Mouse (Mus musculus) lung, postnatal 14 days (tissue): ENCODE measurements around the gene Dennd4b.
"Not testable (repeated sequence)": the region's sequence is repeated elsewhere in the genome, so short reads cannot be mapped to it uniquely, and the experiment has no call there.

Experiments
- DNase-seq: peaks from one replicate; pipeline ENCODE4 v3.0.0; 2021

The Dennd4b gene

DNA sequence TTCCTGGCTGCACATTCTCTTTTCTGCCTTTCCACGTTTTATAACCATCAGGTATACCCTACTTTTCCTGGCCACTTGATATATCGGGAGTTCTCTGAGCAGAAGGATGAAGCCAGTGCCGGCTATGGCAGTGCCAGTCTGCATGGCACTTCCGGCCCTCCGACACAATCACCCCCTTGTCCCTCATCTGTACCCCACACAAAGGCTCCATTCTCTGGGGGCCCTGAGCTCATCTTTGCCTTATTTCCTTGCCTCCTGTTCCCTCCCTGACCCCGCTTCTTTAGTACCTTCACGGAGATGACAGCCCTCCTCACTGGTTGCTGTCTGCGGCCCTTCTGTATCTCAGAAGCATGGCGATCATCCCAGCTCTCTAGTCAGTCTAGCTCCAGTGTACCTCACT, 15.7 kb downstream of the Dennd4b start:
- DNase-seq, result no peak

DNA sequence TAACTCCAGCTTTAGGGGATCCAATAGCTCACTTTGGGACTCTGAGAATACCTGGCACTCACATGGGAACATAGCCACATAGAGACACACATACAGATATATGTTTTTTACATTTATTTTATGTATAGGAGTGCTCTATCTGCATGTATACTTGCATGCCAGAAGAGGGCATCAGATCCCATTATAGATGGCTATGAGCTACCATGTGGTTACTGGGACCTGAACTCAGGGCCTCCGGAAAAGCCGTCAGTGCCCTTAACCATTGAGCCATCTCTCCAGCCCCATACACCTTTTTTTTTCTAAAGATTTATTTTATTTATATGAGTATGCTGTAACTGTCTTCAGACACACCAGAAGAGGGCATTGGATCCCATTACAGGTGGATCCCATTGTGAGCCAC, 19.2 kb downstream of the Dennd4b start:
- DNase-seq, result no peak

DNA sequence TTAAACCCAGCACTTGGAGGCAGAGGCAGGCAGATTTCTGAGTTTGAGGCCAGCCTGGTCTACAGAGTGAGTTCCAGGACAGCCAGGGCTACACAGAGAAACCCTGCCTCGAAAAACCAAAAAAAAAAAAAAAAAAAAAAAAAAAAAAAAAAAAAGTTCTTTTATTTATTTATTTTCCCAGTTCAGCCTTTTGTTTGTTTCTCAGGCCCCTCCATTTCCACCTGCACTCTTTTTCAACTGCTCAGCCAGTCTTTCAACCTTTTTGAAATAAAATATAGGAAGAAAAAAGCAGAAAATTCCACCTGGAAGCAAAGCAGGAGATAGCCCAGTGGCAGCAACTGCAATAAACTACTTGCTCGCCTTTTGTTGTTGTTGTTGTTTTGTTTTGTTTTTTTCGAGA, 24.4 kb downstream of the Dennd4b start:
- not testable (repeated sequence) for DNase-seq

DNA sequence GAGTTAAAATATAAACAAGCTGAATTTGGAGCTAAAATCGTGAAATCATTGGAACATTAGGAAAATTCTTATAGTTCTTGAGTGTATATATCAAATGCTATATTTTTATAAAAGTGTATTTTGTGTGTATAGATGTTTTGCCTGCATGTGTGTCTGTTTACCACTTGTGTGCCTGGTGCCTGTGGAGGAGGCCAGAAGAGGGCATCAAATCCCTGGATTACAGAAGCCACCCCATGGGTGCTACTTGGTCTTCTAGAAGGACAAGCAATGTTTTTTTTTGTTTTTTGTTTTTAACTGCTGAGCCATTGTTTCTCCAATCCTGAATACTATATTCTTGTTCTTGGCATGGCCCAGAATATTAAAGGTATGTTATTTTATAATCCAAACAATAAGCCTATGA, 25.6 kb downstream of the Dennd4b start:
- no peak for DNase-seq

DNA sequence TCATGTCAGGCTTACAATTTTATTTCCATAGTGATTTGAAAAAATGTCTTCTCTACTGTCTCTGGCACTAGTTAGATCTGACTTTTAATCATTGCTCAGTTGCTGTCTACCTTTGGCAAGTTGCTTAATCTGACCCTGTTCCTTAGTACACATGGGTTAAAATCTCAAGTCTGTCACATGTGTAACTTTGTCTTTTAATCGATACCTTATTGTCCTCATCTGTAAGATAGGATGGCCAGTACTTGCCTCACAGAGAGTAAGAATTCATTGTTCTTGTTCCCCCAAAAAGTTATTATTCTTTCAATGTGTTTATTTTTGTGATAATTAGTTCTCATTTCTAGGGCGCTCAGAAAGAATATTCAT, 27.0 kb downstream of the Dennd4b start:
- no peak for DNase-seq

DNA sequence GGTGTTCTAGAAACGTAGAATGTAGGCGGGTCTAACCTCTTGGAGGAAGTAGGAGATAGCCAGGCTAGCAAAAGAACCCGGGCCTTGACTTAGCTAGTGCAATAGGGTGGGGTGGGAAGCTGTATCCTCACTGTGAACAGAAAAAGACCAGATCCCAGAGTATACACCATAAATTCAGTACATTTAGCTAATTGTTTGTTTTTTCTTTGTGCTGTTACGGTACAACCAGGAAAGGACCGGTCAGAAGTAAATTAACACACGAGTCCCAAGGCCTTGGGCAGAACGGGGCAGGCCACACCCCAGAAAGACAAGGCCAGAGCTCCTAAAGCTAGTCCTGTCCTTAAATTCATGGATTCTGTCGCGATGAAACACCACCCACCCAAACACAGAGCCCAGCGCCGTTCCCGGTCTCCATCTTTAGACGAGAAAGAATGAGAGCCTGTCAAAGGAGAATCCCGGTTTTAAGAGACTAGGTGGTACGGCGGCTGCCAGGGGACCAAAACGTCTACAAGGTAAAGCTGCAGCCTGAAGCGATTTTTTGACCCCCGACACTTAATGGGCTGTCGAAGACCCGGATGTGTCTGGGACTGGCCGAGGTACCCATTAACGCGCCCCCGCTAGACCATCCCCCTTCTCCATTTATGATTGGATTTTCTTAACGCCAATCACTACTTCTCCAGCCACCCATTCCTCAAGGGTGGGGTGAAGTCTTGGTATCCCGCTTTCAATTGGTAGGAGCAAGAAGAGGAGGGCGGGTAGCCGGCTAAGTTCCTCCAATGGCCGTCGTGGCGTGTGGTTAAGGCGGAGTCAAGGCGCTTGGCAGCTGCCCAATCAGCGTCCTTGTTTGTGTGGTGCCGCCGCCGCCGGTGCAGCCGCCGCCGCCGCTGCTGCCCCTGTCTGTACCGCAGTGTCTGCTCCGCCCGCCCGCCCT, 27.6 kb downstream of the Dennd4b start, which contains the start of gene Gatad2b:
Gene Gatad2b (plus strand): TSS at position 834 of the 931 bp plus-strand sequence.
- DNase-seq, result peak; percentile 99

DNA sequence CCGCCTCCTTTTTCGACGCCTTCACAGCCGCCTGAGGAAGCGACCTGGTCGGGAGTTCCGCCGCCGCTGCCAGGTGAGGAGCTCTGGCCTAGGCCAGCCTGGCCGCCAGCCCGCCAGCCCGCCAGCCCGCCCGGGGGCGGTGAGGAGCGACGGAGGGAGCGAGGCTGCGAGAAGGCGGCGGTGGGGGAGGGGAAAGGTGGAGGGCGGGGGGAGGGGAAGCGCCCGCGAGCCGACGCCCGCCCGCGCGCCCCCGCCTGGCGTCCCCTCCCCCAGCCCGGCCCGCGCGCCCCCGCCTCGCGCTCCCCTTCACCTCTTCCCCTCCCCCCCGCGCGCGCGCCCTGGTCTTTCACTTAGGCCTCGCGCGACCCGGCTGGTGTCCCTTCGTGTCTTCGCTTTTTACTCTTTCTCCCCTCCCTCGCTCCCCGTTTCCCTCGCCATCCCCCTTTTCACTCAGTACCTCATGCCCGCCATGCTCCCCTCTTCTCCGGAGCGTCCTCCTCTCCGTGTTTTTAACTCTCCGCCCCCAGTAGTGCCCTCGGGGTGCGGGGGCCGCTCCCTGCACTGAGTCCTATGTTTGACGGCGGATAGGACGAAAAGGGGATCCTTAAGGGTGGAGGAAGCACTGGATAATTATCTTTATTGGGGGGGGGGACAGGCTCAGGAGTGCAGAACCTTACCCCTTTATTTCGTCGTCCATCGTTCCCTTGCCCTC, 28.5 kb downstream of the Dennd4b start:
- peak; percentile 73 for DNase-seq

DNA sequence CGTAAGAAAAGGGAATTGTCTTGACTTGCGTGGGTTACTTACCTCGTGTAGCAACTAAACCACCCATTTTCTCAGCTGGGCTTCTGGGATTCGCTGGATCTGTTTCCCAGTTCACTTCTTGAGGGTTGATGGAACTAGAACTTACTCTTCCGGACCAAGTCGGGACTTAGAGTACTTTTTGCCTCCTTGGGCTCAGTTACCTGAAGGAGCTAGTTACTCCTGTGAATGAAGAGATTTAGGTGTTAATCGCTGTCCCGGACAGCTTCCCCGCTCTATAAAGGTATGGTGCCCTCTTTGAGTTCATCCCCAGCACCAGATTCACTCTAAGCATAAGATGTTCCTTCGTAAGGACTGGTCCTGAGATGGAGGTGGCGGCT, 29.1 kb downstream of the Dennd4b start:
- no peak for DNase-seq

DNA sequence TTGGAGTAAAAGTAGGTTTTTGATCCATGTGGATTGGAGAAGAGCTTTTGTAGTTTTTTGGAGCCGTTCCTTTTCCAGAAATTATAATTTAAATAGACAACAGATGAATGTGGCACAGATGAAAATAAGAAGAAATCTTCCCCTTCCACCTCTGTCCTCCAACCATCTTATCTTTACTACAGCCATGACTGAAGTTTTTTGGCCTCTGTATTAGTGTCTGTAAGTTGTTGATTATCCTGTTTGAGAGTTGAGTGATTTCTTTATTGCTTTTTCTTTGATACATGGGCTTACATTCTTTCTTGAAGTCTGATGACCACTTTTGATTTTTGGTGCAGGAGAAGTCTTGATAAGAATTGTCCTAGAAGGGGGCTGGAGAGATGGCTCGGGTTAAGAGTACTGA, 29.7 kb downstream of the Dennd4b start:
- no peak for DNase-seq

DNA sequence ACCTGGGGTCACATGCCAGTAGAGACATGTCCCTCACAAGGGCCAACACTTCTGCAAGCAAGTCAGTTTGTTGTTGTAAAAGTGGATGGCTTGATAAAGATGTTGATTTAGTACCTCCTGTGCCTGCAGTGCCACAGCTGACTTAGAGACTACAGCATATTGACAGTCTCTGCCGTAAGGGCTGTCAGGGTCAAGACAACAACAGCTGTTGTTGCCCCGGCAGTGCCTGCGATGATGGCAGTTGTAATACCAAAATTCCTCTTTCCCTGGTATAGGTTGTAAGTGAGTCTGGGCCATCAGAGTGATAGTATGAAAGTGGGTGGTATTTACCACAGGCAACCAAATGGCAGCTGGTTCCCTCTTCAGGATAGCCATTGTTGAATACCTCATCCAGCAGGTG, 40.8 kb downstream of the Dennd4b start:
- DNase-seq, result no peak

DNA sequence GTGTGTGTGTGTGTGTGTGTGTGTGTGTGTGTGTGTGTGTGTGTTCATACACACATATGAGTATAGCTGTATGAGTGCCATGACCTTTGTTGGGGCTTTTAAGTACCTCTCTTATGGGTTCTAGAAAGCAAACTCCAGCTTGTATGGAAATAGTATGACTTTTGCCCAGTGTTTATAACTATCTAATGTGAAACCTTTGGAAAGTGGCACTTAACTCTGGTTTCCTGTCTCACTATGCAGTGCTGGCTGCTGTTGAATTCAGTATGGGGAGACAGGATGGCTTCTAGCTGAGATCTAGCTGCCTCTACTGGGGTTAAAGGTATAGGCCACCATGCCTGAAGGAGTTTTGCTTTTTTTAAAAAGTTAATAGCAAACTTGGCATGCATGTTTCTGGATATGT, 44.6 kb downstream of the Dennd4b start:
- DNase-seq, result no peak

DNA sequence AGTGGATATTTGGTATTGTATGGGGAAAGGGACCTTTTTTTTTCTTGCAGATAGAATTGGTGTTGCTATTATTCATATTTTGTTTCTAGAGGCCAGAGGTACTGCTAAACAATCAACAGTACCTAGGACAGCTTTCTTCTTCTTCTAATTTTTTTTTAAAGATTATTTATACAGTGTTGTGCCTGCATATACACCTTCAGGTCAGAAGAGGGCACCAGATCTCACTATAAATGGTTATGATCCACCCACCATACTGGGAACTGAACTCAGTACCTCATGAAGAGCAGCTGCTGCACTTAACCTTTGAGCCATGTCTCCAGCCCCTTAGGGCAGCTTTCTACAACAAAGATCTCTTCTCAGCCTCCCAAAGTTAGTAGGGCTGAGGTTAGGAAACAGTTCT, 48.4 kb downstream of the Dennd4b start:
- no peak for DNase-seq

DNA sequence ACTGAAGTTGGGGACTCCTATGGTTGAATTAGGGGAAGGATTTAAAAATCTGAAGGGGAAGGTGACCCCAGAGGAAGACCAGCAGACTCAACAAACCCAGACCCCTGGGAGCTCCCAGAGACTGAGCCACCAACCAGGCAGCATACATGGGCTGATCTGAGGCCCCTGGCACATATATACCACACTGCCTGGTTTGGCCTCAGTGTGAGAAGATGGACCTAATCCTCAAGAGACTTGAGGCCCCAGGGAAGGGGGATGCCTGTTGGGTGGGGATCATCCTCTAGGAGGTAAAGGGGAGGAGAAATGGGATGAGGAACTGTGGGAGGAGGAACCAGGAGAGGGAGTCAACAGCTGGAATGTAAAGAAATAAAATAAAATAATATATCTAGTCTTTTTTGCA, 49.3 kb downstream of the Dennd4b start:
- no peak for DNase-seq

DNA sequence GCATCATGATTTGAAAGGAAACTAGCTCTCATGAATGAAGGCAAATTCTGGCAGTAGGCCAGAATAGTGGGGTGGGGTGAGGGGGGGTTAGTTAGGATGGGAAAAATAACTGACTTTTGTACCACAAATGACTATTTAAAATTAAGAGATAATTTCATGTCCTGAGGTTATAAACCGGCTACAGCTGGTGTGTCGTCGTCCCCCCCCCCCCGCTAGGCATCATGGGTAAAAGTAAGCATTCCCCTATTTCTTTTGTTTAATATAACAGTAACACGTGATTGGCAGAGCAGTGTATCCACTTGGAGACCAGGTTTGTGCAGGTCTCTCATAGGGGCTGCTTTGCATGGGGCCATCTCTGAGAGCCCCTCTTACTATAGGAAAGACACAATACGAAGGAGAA, 57.3 kb downstream of the Dennd4b start:
- DNase-seq, result no peak

DNA sequence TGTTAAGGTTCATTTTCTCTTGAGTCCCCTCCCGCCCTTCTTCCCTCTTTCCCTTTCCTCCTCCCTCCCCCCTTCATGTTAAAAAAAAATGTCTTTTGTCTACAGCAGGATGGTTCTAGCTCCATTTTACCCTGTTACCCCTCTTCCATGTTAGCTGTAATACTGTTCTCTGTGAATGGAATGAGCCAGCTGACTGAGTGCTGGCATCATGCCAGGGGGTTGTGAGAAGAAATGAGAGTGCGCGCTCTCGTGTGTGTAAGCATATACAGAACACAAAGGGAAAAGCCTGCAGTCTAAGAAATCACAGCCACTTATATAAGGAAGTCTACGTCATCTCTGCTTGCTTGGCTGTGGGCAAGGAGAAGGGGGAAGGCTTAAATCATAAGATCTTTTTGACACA, 58.1 kb downstream of the Dennd4b start:
- DNase-seq, result peak; percentile 86
